Mouse (Mus musculus) urinary bladder, adult 2 months (tissue): ENCODE data around the gene Fzd9. TPM values are rescaled to one million over a fixed set of nuclear protein-coding genes. Genes with fewer than 3 reads are reported as not detected.
"Not testable (repeated sequence)": the region's sequence is repeated elsewhere in the genome, so short reads cannot be mapped to it uniquely, and the experiment has no call there.

Source experiments
- DNase-seq: peaks from one replicate; pipeline ENCODE4 v3.0.0; 2022; ENCODE audit warnings: low spot score
- polyA plus RNA-seq: library from polyadenylated mRNA; depleted of rRNA; stranded (reverse); fragments of >200 nt; gene quantifications from 2 replicates; pipeline ENCODE4 v1.2.3, GENCODE M21; 2012; rRNA removed

The Fzd9 gene
- polyA plus RNA-seq, 1 experiment = 0.11 TPM

GRCm38 (mm10) chr5:135248956-135249676 is 1.9 kb downstream of the Fzd9 start:
- no peak for DNase-seq

GRCm38 (mm10) chr5:135247337-135247736 is 3.7 kb downstream of the Fzd9 start:
- DNase-seq = no peak

GRCm38 (mm10) chr5:135246531-135246930 is 4.5 kb downstream of the Fzd9 start:
- DNase-seq = no peak

- no peak for DNase-seq
These were observed 7.9 kb downstream of the Fzd9 start for GRCm38 (mm10) chr5:135243166-135243565.

GRCm38 (mm10) chr5:135242608-135243007 is 8.4 kb downstream of the Fzd9 start:
- no peak for DNase-seq

- no peak for DNase-seq
These were observed 8.9 kb downstream of the Fzd9 start for GRCm38 (mm10) chr5:135242136-135242535.

GRCm38 (mm10) chr5:135241474-135241873 is 9.6 kb downstream of the Fzd9 start:
- no peak for DNase-seq

GRCm38 (mm10) chr5:135238832-135239231 is 12.2 kb downstream of the Fzd9 start:
- DNase-seq = no peak

GRCm38 (mm10) chr5:135236571-135236970 is 14.5 kb downstream of the Fzd9 start:
- DNase-seq = no peak

GRCm38 (mm10) chr5:135233166-135233920 is 17.7 kb downstream of the Fzd9 start:
- no peak for DNase-seq

- no peak for DNase-seq
These were observed 20.8 kb downstream of the Fzd9 start for GRCm38 (mm10) chr5:135230186-135230585.

- not testable (repeated sequence) for DNase-seq
These were observed 25.2 kb downstream of the Fzd9 start for GRCm38 (mm10) chr5:135225879-135226278.

- DNase-seq = no peak
These were observed 26.9 kb downstream of the Fzd9 start for GRCm38 (mm10) chr5:135224169-135224568.

- no peak for DNase-seq
These were observed 29.0 kb downstream of the Fzd9 start for GRCm38 (mm10) chr5:135222066-135222465.

GRCm38 (mm10) chr5:135220941-135221340 is 30.1 kb downstream of the Fzd9 start:
- DNase-seq = no peak

- DNase-seq = no peak
These were observed 34.2 kb downstream of the Fzd9 start for GRCm38 (mm10) chr5:135216871-135217270.

- no peak for DNase-seq
These were observed 42.8 kb downstream of the Fzd9 start for GRCm38 (mm10) chr5:135208197-135208596.

- DNase-seq = no peak
These were observed 48.3 kb downstream of the Fzd9 start for GRCm38 (mm10) chr5:135202763-135203162.

Other genes with a start within 250 kb of the Fzd9 start
- gene Abhd11, start 242.1 kb downstream of the Fzd9 start, polyA plus RNA-seq = 50.0 and 69.5 TPM in 2 replicates
- 9.6 and 11.5 TPM in 2 replicates for gene Stx1a, start 227.7 kb downstream of the Fzd9 start, polyA plus RNA-seq
- gene Dnajc30, start 187.0 kb downstream of the Fzd9 start, polyA plus RNA-seq = 25.3 and 28.1 TPM in 2 replicates
- gene Bud23, start 186.3 kb downstream of the Fzd9 start, polyA plus RNA-seq = 51.2 and 54.6 TPM in 2 replicates
- gene Vps37d, start 173.0 kb downstream of the Fzd9 start, polyA plus RNA-seq = 4.0 and 4.4 TPM in 2 replicates
- 1.9 and 2.5 TPM in 2 replicates for gene Mlxipl, start 161.3 kb downstream of the Fzd9 start, polyA plus RNA-seq
- gene Tbl2, start 101.6 kb downstream of the Fzd9 start, polyA plus RNA-seq = 7.2 and 9.7 TPM in 2 replicates
- 33.4 and 43.0 TPM in 2 replicates for gene Bcl7b, start 82.9 kb downstream of the Fzd9 start, polyA plus RNA-seq
- gene Baz1b, start 64.0 kb downstream of the Fzd9 start, polyA plus RNA-seq = 33.2 and 41.7 TPM in 2 replicates
- not detected in 2 replicates for gene Fkbp6, start 98.8 kb upstream of the Fzd9 start, polyA plus RNA-seq
- not detected in 2 replicates for gene Trim50, start 102.1 kb upstream of the Fzd9 start, polyA plus RNA-seq
- 23.9 and 31.5 TPM in 2 replicates for gene Nsun5, start 118.7 kb upstream of the Fzd9 start, polyA plus RNA-seq
- 6.8 and 13.5 TPM in 2 replicates for gene Pom121, start 143.3 kb upstream of the Fzd9 start, polyA plus RNA-seq